Mouse (Mus musculus): ENCODE results near the gene Rexo4. TPM values are rescaled to one million over a fixed set of nuclear protein-coding genes. Genes with fewer than 3 reads are reported as not detected.

The Rexo4 gene
- polyA plus RNA-seq (2016; fragmentation: Nextera tagmentation; extraction: Ambion mirVana), result 47.4 and 56.1 TPM in 2 replicates

- Histone ChIP-seq H3K27me3 (ENCODE audit: insufficient read depth, poor library complexity, severe bottlenecking) (no peaks in the 10 kb centered on the region), H3K4me1 (replicated peaks) (peaks cover 31% of the 10 kb centered on the region), H3K27ac (peak within 1 kb of the TSS; percentile 98), H3K9me3 (0 out of 2 replicates have a peak, but pooled peaks cover 8% of the 10 kb centered on the region), H3K36me3 (peaks cover 32% of the 10 kb centered on the region), H3K4me3 (peak within 1 kb of the TSS; percentile 81)
- DNase-seq (ENCODE audit: low spot score), result peak; percentile 94
- 1% methylated on average over 50 of the region's 50 CpGs for WGBS
Measured at GRCm38 (mm10) chr2:26963923-26964723, at the start of gene Rexo4. TSS of gene Rexo4 (minus strand) at chr2:26964386.

DNA sequence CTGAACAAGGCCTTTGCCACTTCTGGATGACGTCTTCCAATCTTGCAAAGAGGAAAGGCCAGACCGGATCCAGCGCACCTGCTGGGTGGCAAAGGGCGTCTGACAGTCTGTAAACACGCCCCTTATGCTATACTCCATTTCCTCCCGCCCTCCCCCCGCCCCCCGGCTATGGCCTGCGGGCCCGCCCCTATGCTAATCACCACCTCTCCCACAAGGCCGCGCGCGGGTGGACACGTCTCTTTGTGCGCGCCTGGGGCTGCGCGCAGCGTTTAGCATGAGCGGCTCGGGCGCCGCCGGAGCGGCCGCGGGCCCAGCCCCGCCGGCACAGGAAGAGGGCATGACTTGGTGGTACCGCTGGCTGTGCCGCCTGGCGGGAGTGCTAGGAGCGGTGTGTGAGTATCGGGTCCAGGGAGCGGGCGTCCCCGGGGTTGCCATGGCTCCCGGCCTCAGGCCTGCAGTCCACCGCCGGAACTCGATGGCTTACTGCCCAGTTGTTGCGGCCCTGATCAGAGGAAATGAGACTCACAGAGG is 45.6 kb upstream of the Rexo4 start, which contains the start of gene Cacfd1:
Gene Cacfd1, plus strand, starts transcription at position 213 of the 531 bp plus-strand sequence.
- peak within 1 kb of the TSS; percentile 96 for H3K27ac ChIP-seq
- H3K4me3 ChIP-seq, result peak within 1 kb of the TSS; percentile 89
- peak; percentile 93 for DNase-seq (ENCODE audit: low spot score)
- H3K9me3 ChIP-seq, result no peaks in the 10 kb centered on the region
- under 1% methylated on average over 43 of the region's 43 CpGs for WGBS
- H3K36me3 ChIP-seq, result peaks cover 21% of the 10 kb centered on the region
- 0 out of 2 replicates have a peak, but pooled peaks cover 4% of the 10 kb centered on the region for H3K27me3 ChIP-seq (ENCODE audit: insufficient read depth, poor library complexity, severe bottlenecking)
- H3K4me1 ChIP-seq (replicated peaks), result peaks cover 28% of the 10 kb centered on the region

DNA sequence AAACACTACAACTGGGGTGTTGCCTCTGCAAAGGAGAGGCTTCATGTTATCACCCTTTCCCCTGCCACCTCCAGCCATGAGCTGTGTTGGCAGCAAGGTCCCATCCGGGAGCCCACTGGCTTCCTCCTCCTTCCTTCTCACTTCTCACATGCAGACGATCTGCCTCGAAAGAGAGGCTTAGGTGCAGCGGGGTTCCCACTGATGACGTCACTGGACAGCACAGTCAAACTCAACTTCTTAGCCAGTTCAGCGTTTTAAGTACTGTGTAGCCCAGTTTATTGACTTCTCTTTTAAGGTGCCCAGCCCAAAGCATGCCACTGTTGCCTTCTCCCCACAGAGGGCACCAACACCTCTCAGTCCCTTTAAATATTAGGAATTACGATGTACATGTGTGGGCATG is 43.5 kb upstream of the Rexo4 start:
- DNase-seq (ENCODE audit: low spot score), result no peak
- no peaks in the 10 kb centered on the region for H3K9me3 ChIP-seq
- peaks cover 28% of the 10 kb centered on the region for H3K4me1 ChIP-seq (replicated peaks)
- H3K36me3 ChIP-seq, result 0 out of 2 replicates have a peak, but pooled peaks cover 5% of the 10 kb centered on the region
- no peak overlapping the region for H3K4me3 ChIP-seq
- 0 out of 2 replicates have a peak, but pooled peaks cover 4% of the 10 kb centered on the region for H3K27me3 ChIP-seq (ENCODE audit: insufficient read depth, poor library complexity, severe bottlenecking)
- WGBS, result 82% methylated on average over 7 of the region's 7 CpGs
- no peak overlapping the region for H3K27ac ChIP-seq

GRCm38 (mm10) chr2:27006255-27006654 is 42.1 kb upstream of the Rexo4 start:
- Histone ChIP-seq H3K27me3 (ENCODE audit: insufficient read depth, poor library complexity, severe bottlenecking) (0 out of 2 replicates have a peak, but pooled peaks cover 4% of the 10 kb centered on the region), H3K4me1 (replicated peaks) (peaks cover 20% of the 10 kb centered on the region)
- 76% methylated on average over 4 of the region's 4 CpGs for WGBS

GRCm38 (mm10) chr2:26997993-26998392 is 33.8 kb upstream of the Rexo4 start:
- Histone ChIP-seq H3K27me3 (ENCODE audit: insufficient read depth, poor library complexity, severe bottlenecking) (no peaks in the 10 kb centered on the region), H3K9me3 (no peaks in the 10 kb centered on the region), H3K4me1 (replicated peaks) (no peaks in the 10 kb centered on the region), H3K4me3 (no peak overlapping the region), H3K27ac (no peak overlapping the region), H3K36me3 (no peaks in the 10 kb centered on the region)
- DNase-seq (ENCODE audit: low spot score), result no peak
- WGBS, result 93% methylated on average over 7 of the region's 7 CpGs

More at GRCm38 (mm10) chr2:27006255-27006654, 42.1 kb upstream of the Rexo4 start:
- Histone ChIP-seq H3K4me3 (no peak overlapping the region), H3K36me3 (no peaks in the 10 kb centered on the region), H3K27ac (no peak overlapping the region), H3K9me3 (no peaks in the 10 kb centered on the region)
- DNase-seq (ENCODE audit: low spot score), result no peak

- H3K27me3 ChIP-seq (ENCODE audit: insufficient read depth, poor library complexity, severe bottlenecking), result no peaks in the 10 kb centered on the region
- WGBS, result 80% methylated on average over 1 of the region's 1 CpGs
- no peaks in the 10 kb centered on the region for H3K4me1 ChIP-seq (replicated peaks)
- DNase-seq (ENCODE audit: low spot score), result no peak
- no peaks in the 10 kb centered on the region for H3K36me3 ChIP-seq
- no peak overlapping the region for H3K4me3 ChIP-seq
- no peaks in the 10 kb centered on the region for H3K9me3 ChIP-seq
- H3K27ac ChIP-seq, result no peak overlapping the region
Measured at GRCm38 (mm10) chr2:26997498-26997897, 33.3 kb upstream of the Rexo4 start.

DNA sequence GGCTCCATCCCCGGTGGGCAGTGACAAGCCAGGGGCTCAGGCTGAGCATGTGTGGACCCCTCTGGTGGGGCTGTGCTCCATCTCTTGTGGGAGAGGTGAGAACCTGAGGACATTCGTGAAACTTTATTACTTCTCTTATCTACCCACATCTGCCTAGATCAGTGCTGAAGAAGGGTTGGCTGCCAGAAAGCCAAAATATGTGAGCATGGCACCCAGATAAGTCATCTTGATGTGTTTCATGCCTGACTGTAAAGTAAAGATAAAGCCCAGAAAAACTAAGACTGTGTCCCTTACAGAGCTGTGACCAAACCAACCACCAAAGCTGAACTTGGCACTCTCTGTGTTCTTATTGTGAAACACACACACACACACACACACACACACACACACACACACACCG is 29.8 kb upstream of the Rexo4 start:
- DNase-seq (ENCODE audit: low spot score), result no peak
- 84% methylated on average over 3 of the region's 3 CpGs for WGBS

GRCm38 (mm10) chr2:26984640-26985039 is 20.5 kb upstream of the Rexo4 start:
- H3K27me3 ChIP-seq (ENCODE audit: insufficient read depth, poor library complexity, severe bottlenecking), result no peaks in the 10 kb centered on the region
- H3K9me3 ChIP-seq, result no peaks in the 10 kb centered on the region
- H3K4me1 ChIP-seq (replicated peaks), result no peaks in the 10 kb centered on the region
- H3K36me3 ChIP-seq, result no peaks in the 10 kb centered on the region
- DNase-seq (ENCODE audit: low spot score), result no peak
- no peak overlapping the region for H3K4me3 ChIP-seq
- 89% methylated on average over 5 of the region's 5 CpGs for WGBS
- H3K27ac ChIP-seq, result no peak overlapping the region

More for the DNA sequence above, 29.8 kb upstream of the Rexo4 start:
- Histone ChIP-seq H3K27me3 (ENCODE audit: insufficient read depth, poor library complexity, severe bottlenecking) (no peaks in the 10 kb centered on the region), H3K36me3 (no peaks in the 10 kb centered on the region), H3K4me3 (no peak overlapping the region), H3K9me3 (no peaks in the 10 kb centered on the region), H3K4me1 (replicated peaks) (no peaks in the 10 kb centered on the region), H3K27ac (no peak overlapping the region)

DNA sequence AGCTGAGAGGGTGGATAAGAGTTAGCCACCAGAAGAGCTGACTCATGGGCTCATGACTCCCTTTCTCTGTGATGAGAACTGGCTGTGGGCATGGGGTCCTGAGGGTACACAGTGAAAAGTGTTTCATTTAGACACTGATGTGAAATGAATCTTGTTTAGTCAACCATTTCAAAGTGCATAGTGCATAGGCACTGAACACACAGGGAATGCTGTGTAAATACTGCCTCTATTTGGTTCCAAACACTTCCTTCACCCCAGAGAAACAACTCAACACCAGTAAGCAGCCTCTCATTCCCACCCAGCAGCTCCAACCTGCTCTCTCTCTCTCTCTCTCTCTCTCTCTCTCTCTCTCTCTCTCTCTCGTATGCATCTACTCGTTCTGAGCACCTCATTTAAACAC is 20.0 kb upstream of the Rexo4 start:
- Histone ChIP-seq H3K4me3 (no peak overlapping the region), H3K4me1 (replicated peaks) (no peaks in the 10 kb centered on the region), H3K36me3 (no peaks in the 10 kb centered on the region), H3K27me3 (ENCODE audit: insufficient read depth, poor library complexity, severe bottlenecking) (no peaks in the 10 kb centered on the region), H3K9me3 (no peaks in the 10 kb centered on the region), H3K27ac (no peak overlapping the region)
- no peak for DNase-seq (ENCODE audit: low spot score)
- 79% methylated on average over 2 of the region's 2 CpGs for WGBS

GRCm38 (mm10) chr2:26980361-26980760 is 16.2 kb upstream of the Rexo4 start:
- H3K36me3 ChIP-seq, result no peaks in the 10 kb centered on the region
- H3K9me3 ChIP-seq, result no peaks in the 10 kb centered on the region
- DNase-seq (ENCODE audit: low spot score), result no peak
- H3K4me1 ChIP-seq (replicated peaks), result no peaks in the 10 kb centered on the region
- no peak overlapping the region for H3K27ac ChIP-seq
- H3K4me3 ChIP-seq, result no peak overlapping the region
- WGBS, result 75% methylated on average over 1 of the region's 1 CpGs
- no peaks in the 10 kb centered on the region for H3K27me3 ChIP-seq (ENCODE audit: insufficient read depth, poor library complexity, severe bottlenecking)

- peaks cover 10% of the 10 kb centered on the region for H3K4me1 ChIP-seq (replicated peaks)
- no peaks in the 10 kb centered on the region for H3K36me3 ChIP-seq
- no peak overlapping the region for H3K4me3 ChIP-seq
- no peak overlapping the region for H3K27ac ChIP-seq
- H3K9me3 ChIP-seq, result no peaks in the 10 kb centered on the region
- 71% methylated on average over 4 of the region's 4 CpGs for WGBS
- no peaks in the 10 kb centered on the region for H3K27me3 ChIP-seq (ENCODE audit: insufficient read depth, poor library complexity, severe bottlenecking)
- DNase-seq (ENCODE audit: low spot score), result no peak
Measured at GRCm38 (mm10) chr2:26973960-26974359, 9.8 kb upstream of the Rexo4 start.

- Histone ChIP-seq H3K4me1 (replicated peaks) (peaks cover 10% of the 10 kb centered on the region), H3K9me3 (no peaks in the 10 kb centered on the region), H3K27me3 (ENCODE audit: insufficient read depth, poor library complexity, severe bottlenecking) (no peaks in the 10 kb centered on the region), H3K4me3 (no peak within 1 kb of the TSS), H3K27ac (peak within 1 kb of the TSS; percentile 40; the same call in 1 of the 2 replicates), H3K36me3 (no peaks in the 10 kb centered on the region)
- WGBS, result 66% methylated on average over 3 of the region's 3 CpGs
- DNase-seq (ENCODE audit: low spot score), result no peak
Measured at GRCm38 (mm10) chr2:26973116-26973515, 8.9 kb upstream of the Rexo4 start, which contains the start of gene Adamts13. TSS of gene Adamts13 (plus strand) at chr2:26973416.

DNA sequence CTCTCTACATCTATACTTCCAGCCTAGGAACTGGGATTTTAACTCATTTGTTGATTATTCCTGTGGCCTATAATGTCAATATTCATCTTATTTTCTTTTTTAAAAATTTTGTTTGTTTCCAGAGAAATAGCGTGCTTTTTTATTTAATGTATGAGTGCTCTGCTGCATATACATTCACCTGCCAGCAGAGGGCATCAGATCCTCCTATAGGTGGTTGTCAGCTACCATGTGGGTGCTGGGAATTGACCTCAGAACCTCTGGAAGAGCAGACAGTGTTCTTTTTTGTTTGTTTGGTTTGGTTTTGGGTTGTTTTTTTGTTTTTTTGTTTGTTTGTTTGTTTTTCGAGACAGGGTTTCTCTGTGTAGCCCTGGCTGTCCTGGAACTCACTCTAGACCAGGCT is 3.1 kb upstream of the Rexo4 start:
- H3K9me3 ChIP-seq, result 0 out of 2 replicates have a peak, but pooled peaks cover 8% of the 10 kb centered on the region
- H3K27ac ChIP-seq, result no peak overlapping the region
- H3K36me3 ChIP-seq, result peaks cover 3% of the 10 kb centered on the region
- H3K4me3 ChIP-seq, result no peak overlapping the region
- no peak for DNase-seq (ENCODE audit: low spot score)
- 73% methylated on average over 2 of the region's 2 CpGs for WGBS
- no peaks in the 10 kb centered on the region for H3K27me3 ChIP-seq (ENCODE audit: insufficient read depth, poor library complexity, severe bottlenecking)
- peaks cover 31% of the 10 kb centered on the region for H3K4me1 ChIP-seq (replicated peaks)
